Mouse (Mus musculus) liver, embryonic 14.5 days (tissue): Measurements from ENCODE around the gene Trim32.

Experiments used
- CTCF ChIP-seq: IDR thresholded peaks from 2 replicates; pipeline ENCODE4 v1.5.1; 2016; ENCODE audit warnings: antibody characterized with exemption, low read depth, control low read depth
- EP300 ChIP-seq: IDR thresholded peaks from 2 replicates; pipeline ENCODE4 v1.6.1; 2016; ENCODE audit warnings: antibody characterized with exemption, low read depth

DNA sequence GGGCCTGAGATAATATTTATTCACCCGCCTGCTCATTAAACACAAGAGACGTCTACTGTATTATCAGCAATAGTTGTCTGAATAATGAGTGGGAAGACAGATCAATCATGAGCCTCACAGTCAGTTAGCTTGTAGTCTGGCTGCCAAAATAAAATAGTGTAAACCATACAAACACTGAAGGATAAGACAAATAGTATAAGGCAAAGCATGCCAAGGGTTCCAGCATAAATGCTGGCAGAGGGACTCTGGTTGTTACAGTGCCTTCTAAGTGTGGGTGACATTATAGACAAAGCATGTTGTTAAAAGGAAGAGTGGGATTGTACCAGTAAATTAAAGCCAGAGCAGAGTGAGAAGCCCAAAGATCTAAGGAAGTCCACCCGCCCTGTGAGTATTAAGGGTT lies 15.3 kb downstream of the Trim32 start:
- no peak for TF ChIP-seq CTCF
- TF ChIP-seq EP300, result no peak
